Mouse (Mus musculus): ENCODE results near the gene Prkce. TPM values are rescaled to one million over a fixed set of nuclear protein-coding genes. Genes with fewer than 3 reads are reported as not detected.

Gene Prkce
- polyA plus RNA-seq, 1 experiment from 2014 or later = 11.8 TPM

DNA sequence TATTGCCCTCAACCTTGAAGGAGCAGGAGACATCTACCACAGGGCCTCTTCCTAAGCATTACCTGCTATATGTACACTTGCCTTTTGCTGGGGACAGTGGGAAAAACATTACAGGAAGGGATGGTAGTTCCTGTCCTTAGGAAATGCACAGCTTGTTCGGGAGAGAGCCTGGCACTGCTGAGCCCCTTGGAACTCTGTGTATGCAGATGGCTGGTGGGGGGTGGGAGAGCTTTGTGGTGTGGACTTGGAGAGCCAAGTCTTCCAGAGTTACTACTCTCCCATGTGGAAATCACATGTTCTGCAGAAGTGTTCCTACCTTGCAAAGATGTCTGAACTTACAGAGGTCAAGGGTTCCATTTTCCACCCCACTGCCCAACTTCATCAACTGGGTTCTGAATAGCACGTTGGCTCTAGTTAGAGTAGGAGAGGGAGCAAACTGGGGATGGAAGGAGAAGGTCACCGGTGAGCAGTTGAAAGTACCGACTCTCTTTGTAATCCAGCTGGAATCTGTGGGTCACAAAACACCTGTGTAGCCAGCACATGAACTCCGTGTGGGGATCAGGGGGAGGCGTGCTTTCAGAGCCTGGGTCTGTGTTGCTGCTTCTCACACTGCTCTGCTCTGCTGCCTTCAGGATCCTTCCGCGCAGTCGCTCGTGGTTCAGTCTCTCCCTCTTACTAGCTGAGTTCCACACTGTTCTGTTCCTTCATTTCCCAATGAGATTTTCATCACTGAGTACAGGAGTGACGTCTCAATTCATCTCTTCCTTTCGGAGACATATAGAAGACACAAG, 184.9 kb downstream of the Prkce start:
- peaks cover 13% of the 10 kb centered on the region; the same call in 1 of the 2 replicates for H3K4me1 ChIP-seq (replicated peaks)
- no peak for ATAC-seq

DNA sequence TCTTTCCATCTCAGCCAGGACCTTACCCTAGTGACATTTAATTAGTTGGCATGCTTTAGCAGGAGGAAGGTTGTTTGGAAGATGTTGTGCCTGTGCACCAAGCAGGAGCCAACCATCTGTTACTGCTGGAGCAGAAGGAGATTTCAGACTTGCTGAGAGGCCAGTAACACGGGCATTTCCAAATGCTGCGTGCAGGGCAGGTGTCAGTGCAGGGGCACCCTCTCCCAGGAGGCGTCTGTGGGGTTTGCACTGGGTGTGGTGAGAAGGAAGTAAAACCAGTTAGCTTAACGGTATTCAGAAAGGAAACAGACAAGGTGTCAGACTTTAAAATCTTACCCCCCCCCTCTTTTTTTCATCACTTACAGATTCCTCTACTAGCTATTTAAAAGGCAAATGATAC, 186.1 kb downstream of the Prkce start:
- Histone ChIP-seq H3K9ac (replicated peaks) (no peak overlapping the region), H3K27me3 (no peaks in the 10 kb centered on the region), H3K4me1 (replicated peaks) (peaks cover 13% of the 10 kb centered on the region; the same call in 1 of the 2 replicates), H3K4me3 (replicated peaks) (no peak overlapping the region), H3K4me2 (replicated peaks) (no peak overlapping the region), H3K36me3 (no peaks in the 10 kb centered on the region), H3K9me3 (no peaks in the 10 kb centered on the region), H3K27ac (no peak overlapping the region)
- 73% methylated on average over 4 of the region's 4 CpGs for WGBS
- ATAC-seq = no peak

More for the DNA sequence above, 184.9 kb downstream of the Prkce start:
- Histone ChIP-seq H3K27me3 (no peaks in the 10 kb centered on the region), H3K9ac (replicated peaks) (no peak overlapping the region), H3K36me3 (no peaks in the 10 kb centered on the region), H3K4me3 (replicated peaks) (no peak overlapping the region), H3K27ac (no peak overlapping the region), H3K9me3 (no peaks in the 10 kb centered on the region), H3K4me2 (replicated peaks) (no peak overlapping the region)
- WGBS = 89% methylated on average over 12 of the region's 12 CpGs

DNA sequence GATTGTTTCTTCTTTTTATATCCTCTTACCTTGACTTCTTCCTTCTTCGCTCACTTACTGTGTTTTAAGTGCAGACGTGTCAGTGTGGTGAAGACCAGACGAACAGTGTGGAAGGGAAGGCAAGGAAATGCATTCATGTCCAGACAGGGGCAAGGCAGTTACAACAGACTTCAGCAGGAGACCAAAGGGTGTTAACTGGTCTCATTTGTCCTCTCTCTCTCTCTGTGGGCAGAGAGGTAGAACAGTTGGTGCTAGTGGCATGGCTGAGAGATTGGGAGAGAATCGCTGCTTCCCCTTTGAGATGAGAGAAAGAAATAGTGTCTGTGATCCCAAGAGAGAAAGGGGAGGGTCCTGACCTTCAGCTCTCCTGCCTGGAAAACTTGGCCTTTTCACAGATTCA, 186.5 kb downstream of the Prkce start:
- peaks cover 13% of the 10 kb centered on the region; the same call in 1 of the 2 replicates for H3K4me1 ChIP-seq (replicated peaks)
- no peak for ATAC-seq
- no peak overlapping the region for H3K4me3 ChIP-seq (replicated peaks)
- H3K9ac ChIP-seq (replicated peaks) = no peak overlapping the region
- H3K27me3 ChIP-seq = no peaks in the 10 kb centered on the region
- H3K27ac ChIP-seq = no peak overlapping the region
- H3K36me3 ChIP-seq = no peaks in the 10 kb centered on the region
- H3K9me3 ChIP-seq = no peaks in the 10 kb centered on the region
- WGBS = 92% methylated on average over 4 of the region's 4 CpGs
- H3K4me2 ChIP-seq (replicated peaks) = no peak overlapping the region

DNA sequence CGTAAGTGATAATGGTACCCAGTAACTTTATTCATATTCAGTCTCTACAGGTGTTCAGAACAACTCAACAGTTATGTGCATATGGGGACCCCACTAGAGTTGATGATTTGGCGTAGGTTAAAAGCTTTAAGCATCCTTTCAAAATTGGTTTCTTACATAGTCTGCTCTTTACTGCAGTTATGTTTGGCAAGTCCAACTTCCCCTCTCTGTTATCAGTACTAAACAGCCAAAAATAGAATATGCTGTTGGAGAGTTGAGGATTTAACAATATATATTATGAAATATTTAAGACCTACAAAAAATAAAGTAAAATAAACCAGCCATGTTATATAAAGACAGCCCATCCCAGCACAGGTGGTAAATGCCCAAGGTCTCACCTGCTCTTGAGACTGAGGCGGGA, 187.3 kb downstream of the Prkce start:
- H3K4me1 ChIP-seq (replicated peaks) = peaks cover 13% of the 10 kb centered on the region; the same call in 1 of the 2 replicates
- no peaks in the 10 kb centered on the region for H3K27me3 ChIP-seq
- ATAC-seq = no peak
- no peaks in the 10 kb centered on the region for H3K9me3 ChIP-seq
- 91% methylated on average over 3 of the region's 3 CpGs for WGBS
- H3K27ac ChIP-seq = no peak overlapping the region
- no peak overlapping the region for H3K4me2 ChIP-seq (replicated peaks)
- H3K36me3 ChIP-seq = no peaks in the 10 kb centered on the region
- H3K4me3 ChIP-seq (replicated peaks) = no peak overlapping the region
- no peak overlapping the region for H3K9ac ChIP-seq (replicated peaks)

DNA sequence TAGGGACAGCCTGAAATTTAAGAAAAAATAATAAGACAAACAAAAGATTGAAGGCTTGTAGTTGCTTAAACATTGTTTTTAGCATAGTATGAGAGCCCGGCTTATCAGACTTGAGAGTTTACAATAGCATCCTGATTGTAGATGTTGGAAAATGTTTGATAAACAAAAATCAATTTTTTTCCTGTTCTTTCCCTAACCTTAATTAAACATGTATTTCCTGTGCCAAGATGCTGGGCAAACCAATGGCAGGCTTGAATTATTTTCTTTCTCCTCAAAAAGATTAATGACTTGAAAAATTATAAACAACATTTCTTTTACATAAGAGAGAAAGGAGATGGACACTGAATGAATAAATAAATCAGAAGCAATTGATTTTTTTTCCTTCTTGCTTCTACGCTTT, 187.7 kb downstream of the Prkce start:
- Histone ChIP-seq H3K27ac (no peak overlapping the region), H3K36me3 (no peaks in the 10 kb centered on the region), H3K9me3 (no peaks in the 10 kb centered on the region), H3K4me2 (replicated peaks) (no peak overlapping the region), H3K27me3 (no peaks in the 10 kb centered on the region), H3K9ac (replicated peaks) (no peak overlapping the region), H3K4me1 (replicated peaks) (peaks cover 13% of the 10 kb centered on the region; the same call in 1 of the 2 replicates), H3K4me3 (replicated peaks) (no peak overlapping the region)
- 85% methylated on average over 2 of the region's 2 CpGs for WGBS
- ATAC-seq = no peak

DNA sequence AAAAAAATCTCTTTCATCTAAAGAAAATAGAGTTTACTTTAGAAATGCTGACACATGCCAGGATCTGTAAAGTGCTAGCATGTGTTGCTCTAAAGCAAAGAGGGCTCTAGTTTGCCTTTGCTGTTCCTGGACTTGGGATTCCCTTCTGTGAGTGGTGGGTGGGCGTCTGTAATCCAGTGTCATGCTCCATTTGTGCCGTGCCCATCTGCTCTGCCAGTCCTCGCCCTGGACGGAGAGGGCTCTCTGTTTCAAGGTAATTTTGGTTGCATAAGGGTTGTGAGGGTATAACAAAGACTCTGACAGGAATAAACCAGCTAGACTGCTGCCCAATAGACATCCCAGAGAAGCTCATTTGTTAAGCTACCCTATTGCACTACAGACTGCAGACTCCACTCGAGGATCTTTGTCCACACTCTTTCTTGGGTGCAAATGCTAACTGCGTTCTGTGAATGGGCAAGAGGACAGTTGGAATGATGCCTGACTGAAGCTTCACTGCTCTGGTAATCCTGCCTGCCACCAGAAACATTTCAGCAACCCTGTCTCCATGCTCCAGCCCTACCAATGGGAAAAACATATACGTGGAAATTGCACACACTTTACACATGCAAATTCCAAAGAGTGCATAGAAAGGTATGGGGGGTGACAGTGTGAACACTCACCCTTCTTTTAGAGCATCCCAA, 188.3 kb downstream of the Prkce start:
- H3K27me3 ChIP-seq = no peaks in the 10 kb centered on the region
- WGBS = 43% methylated on average over 7 of the region's 7 CpGs
- H3K9ac ChIP-seq (replicated peaks) = no peak overlapping the region
- no peak overlapping the region for H3K4me2 ChIP-seq (replicated peaks)
- H3K9me3 ChIP-seq = no peaks in the 10 kb centered on the region
- no peak overlapping the region for H3K4me3 ChIP-seq (replicated peaks)
- 0 out of 2 replicates have a peak, but pooled peaks have one; percentile 17 for ATAC-seq
- no peak overlapping the region for H3K27ac ChIP-seq
- no peaks in the 10 kb centered on the region for H3K36me3 ChIP-seq
- H3K4me1 ChIP-seq (replicated peaks) = peaks cover 8% of the 10 kb centered on the region; the same call in 1 of the 2 replicates

DNA sequence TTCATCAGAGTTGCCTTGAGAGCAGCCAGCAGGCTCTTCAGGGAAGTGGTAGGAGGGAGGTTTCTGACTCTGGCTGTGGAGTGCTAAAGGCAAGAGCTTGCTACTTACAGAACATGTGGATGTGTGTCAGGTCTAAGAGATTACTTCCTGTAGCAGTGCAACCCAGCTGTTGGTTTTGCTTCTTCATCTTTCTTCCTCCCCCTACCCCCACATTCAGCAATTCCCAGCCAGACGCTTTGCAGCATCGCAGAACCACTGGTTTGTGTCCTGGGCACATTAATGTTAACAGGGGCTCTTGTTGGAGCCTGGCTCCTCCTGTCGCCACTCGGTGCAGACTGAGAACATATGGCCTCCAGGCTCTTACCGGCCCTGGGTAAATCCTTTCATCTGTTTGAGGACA, 190.8 kb downstream of the Prkce start:
- H3K4me1 ChIP-seq (replicated peaks) = peaks cover 6% of the 10 kb centered on the region; the same call in 1 of the 2 replicates
- H3K4me2 ChIP-seq (replicated peaks) = no peak overlapping the region
- no peak overlapping the region for H3K4me3 ChIP-seq (replicated peaks)
- H3K27me3 ChIP-seq = no peaks in the 10 kb centered on the region
- H3K27ac ChIP-seq = no peak overlapping the region
- H3K36me3 ChIP-seq = no peaks in the 10 kb centered on the region
- WGBS = 79% methylated on average over 5 of the region's 5 CpGs
- no peak for ATAC-seq
- no peak overlapping the region for H3K9ac ChIP-seq (replicated peaks)
- no peaks in the 10 kb centered on the region for H3K9me3 ChIP-seq

DNA sequence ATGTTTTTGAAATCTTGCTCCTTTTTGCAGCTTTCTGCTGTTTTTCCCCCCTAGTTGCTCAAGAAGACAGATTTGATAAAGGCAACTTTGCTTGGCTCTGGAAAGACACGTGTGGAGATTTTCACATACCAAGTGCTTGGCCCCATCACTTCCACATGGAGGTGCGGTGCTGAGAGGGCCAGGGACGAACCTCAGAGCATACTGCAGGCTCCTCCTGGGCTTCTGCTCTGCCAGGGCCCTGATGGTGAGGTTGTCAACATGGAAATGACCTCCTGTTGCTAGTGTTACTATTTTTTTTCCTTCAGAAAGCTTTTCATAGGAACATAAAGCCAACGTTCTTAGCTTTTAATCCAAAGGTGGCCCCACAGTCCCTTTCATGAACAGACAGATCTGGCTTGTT, 191.3 kb downstream of the Prkce start:
- no peaks in the 10 kb centered on the region for H3K9me3 ChIP-seq
- H3K9ac ChIP-seq (replicated peaks) = no peak overlapping the region
- H3K27me3 ChIP-seq = no peaks in the 10 kb centered on the region
- H3K4me3 ChIP-seq (replicated peaks) = no peak overlapping the region
- ATAC-seq = no peak
- peaks cover 6% of the 10 kb centered on the region; the same call in 1 of the 2 replicates for H3K4me1 ChIP-seq (replicated peaks)
- 80% methylated on average over 4 of the region's 4 CpGs for WGBS
- no peak overlapping the region for H3K27ac ChIP-seq
- no peaks in the 10 kb centered on the region for H3K36me3 ChIP-seq
- no peak overlapping the region for H3K4me2 ChIP-seq (replicated peaks)

DNA sequence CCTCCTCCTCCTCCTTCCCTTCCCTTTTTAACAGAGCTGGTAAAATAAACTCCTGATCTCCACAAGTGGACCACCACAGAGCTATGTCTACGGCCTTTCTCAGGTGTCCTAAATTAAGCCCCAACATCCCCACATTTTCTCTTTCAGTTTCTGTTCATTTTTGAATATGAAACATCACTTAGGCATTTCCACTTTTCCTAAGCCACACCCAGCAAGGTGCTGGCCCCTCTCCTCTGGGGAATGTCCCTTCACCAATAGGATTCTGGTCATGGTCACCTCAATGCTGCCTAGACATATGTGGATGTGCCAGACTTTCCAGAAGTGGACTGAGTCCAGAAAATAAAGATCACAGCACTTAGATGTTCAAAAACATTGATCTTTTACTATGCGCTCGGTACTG, 193.3 kb downstream of the Prkce start:
- WGBS = 94% methylated on average over 3 of the region's 3 CpGs
- Histone ChIP-seq H3K27me3 (no peaks in the 10 kb centered on the region), H3K36me3 (no peaks in the 10 kb centered on the region), H3K9ac (replicated peaks) (no peak overlapping the region), H3K9me3 (no peaks in the 10 kb centered on the region), H3K4me2 (replicated peaks) (no peak overlapping the region), H3K27ac (no peak overlapping the region), H3K4me1 (replicated peaks) (peaks cover 8% of the 10 kb centered on the region; the same call in 1 of the 2 replicates), H3K4me3 (replicated peaks) (no peak overlapping the region)
- no peak for ATAC-seq

DNA sequence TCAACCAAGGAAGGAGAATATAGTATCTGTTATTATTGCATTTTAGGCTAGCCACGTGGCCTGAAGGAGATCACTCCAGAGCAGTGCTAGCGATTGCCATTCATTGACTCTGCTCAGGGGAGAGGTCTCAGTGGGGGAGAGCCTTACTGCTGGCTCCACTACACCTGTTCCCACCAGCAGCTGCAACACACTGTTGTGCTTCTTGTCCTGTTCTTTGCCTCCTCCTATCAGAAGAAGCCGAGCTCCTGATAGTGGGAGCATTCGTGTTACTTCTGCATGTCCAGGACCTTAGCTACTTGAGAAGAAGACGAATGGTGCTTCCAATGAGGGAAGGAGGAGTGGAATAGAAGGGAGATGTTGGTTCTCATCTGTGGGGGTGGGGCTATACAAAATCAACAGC, 195.8 kb downstream of the Prkce start:
- Histone ChIP-seq H3K9ac (replicated peaks) (no peak overlapping the region), H3K4me1 (replicated peaks) (0 out of 2 replicates have a peak, but pooled peaks cover 4% of the 10 kb centered on the region), H3K36me3 (no peaks in the 10 kb centered on the region), H3K4me3 (replicated peaks) (no peak overlapping the region), H3K9me3 (no peaks in the 10 kb centered on the region), H3K4me2 (replicated peaks) (no peak overlapping the region), H3K27me3 (no peaks in the 10 kb centered on the region), H3K27ac (no peak overlapping the region)
- ATAC-seq = no peak
- 74% methylated on average over 5 of the region's 5 CpGs for WGBS

DNA sequence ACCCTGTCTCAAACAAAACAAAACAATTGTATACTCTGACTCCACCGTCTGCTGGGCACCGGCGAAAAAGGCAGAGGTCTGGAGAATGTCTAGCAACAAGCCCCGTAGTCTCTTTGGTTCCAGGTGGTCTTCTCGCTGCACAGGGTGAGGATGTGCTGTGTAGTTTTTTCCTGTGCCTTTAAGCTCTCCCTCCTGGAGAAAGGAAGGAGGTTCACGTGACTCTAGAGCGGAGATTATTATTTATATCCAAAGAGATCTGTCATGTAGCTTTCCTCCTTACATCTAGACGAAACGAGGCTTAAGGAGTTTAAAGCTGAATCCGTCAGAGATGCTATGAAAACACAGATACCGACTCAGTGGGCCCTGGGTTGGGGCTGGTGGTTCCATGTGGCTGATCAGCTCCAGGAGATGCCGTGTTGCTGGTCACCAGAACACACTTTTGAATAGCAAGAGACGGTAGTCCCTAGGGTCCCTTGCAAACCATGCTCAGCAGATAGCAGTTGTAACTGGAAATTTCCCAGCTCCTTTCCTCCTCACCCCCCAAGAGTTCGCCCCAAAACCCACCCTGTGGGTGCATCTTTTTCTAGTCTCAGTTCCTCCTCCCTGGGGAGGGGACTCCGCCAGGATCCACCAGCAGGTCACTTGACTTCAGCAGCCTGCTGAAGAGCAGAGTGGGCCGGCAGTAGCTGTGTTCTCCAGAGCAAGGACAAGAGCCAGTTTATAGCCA, 196.9 kb downstream of the Prkce start:
- 78% methylated on average over 16 of the region's 16 CpGs for WGBS
- no peak for ATAC-seq

DNA sequence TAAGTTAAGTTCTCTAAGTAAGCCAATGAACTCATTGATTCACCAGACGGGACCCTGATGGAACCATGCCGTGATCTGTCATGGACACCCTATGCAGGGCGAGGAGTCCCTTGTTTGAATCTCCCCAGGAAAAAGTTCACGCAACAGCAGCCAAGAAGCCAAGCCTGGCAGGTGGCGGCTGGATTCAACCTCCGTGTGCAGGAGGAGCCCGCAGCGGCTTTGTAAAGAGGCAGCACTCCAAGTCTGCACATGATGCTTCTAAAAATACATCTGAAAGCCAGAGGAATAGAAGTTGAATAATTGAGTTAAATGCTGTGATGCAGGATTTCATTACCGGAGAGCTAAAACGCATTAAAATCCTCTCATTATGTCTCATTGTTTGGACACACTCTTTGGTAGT, 199.3 kb downstream of the Prkce start:
- no peak overlapping the region for H3K4me2 ChIP-seq (replicated peaks)
- H3K36me3 ChIP-seq = no peaks in the 10 kb centered on the region
- no peak overlapping the region for H3K9ac ChIP-seq (replicated peaks)
- no peaks in the 10 kb centered on the region for H3K27me3 ChIP-seq
- no peak for ATAC-seq
- no peak overlapping the region for H3K27ac ChIP-seq
- WGBS = 75% methylated on average over 10 of the region's 10 CpGs
- no peaks in the 10 kb centered on the region for H3K9me3 ChIP-seq
- peaks cover 15% of the 10 kb centered on the region for H3K4me1 ChIP-seq (replicated peaks)
- H3K4me3 ChIP-seq (replicated peaks) = no peak overlapping the region

More for the DNA sequence above, 196.9 kb downstream of the Prkce start:
- H3K4me1 ChIP-seq (replicated peaks) = 0 out of 2 replicates have a peak, but pooled peaks cover 4% of the 10 kb centered on the region
- H3K4me2 ChIP-seq (replicated peaks) = no peak overlapping the region
- H3K27me3 ChIP-seq = no peaks in the 10 kb centered on the region
- no peaks in the 10 kb centered on the region for H3K9me3 ChIP-seq
- H3K9ac ChIP-seq (replicated peaks) = no peak overlapping the region
- no peak overlapping the region for H3K4me3 ChIP-seq (replicated peaks)
- H3K27ac ChIP-seq = no peak overlapping the region
- H3K36me3 ChIP-seq = no peaks in the 10 kb centered on the region
